Mouse (Mus musculus): ENCODE data around the gene Arg1. TPM values are rescaled to one million over a fixed set of nuclear protein-coding genes. Genes with fewer than 3 reads are reported as not detected.

Arg1 gene
- total and polyA plus RNA-seq, 3 experiments: 0.26 TPM; not detected in 2

DNA sequence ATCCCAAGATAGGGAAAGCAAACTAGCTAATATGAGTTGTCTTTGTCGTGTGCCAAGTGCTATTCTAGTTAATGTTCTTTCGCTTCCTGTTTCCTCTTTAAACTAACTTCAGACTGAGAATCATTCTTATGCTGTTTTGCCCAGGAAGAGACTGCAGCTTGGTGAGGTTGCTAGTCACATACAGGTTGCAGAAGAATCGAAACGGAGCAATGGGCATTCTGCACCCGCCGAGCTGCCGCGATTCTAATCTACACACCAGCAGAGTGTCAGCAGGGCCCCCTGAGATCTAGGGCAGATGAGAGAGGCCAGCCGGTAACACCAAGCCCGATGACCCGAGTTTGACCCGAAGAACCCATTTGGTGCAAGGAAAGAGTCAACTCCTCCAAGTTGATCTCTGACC is 788 bp upstream of the Arg1 start:
- H3K27ac ChIP-seq (ENCODE audit: control insufficient read depth, low read depth, low read length): no peak overlapping the region
- no peaks in the 10 kb centered on the region for H3K27me3 ChIP-seq (ENCODE audit: control insufficient read depth in 1 of 2, insufficient read depth in 2 of 2, low read length in 2 of 2)
- no peaks in the 10 kb centered on the region for H3K79me2 ChIP-seq (ENCODE audit: control insufficient read depth, insufficient read depth, low read length, poor library complexity)
- H3K4me3 ChIP-seq (ENCODE audit: control insufficient read depth in 1 of 2, insufficient read depth in 1 of 2, low read depth in 2 of 2, low read length in 2 of 2): no peak overlapping the region
- H3K9ac ChIP-seq (ENCODE audit: control insufficient read depth, low read depth, low read length, poor library complexity, severe bottlenecking): no peak overlapping the region
- H3K36me3 ChIP-seq (ENCODE audit: control insufficient read depth in 1 of 2, insufficient read depth in 2 of 2, low read length in 2 of 2): no peaks in the 10 kb centered on the region
- no peaks in the 10 kb centered on the region for H3K4me1 ChIP-seq (ENCODE audit: control insufficient read depth in 1 of 2, insufficient read depth in 2 of 2, low read length in 2 of 2)
- TF ChIP-seq RCOR1 (IDR thresholded peaks at IDR 0.05; ENCODE audit: low read depth, low read length) (no peak), SIN3A (IDR thresholded peaks at IDR 0.05; ENCODE audit: low read length) (no peak), POLR2A (IDR thresholded peaks at IDR 0.05; ENCODE audit: control insufficient read depth in 1 of 2, insufficient read depth in 1 of 2, low read depth in 1 of 2, low read length in 2 of 2, poor library complexity in 1 of 2) (no peak), TAL1 (IDR thresholded peaks at IDR 0.05; ENCODE audit: low read length) (no peak), ZKSCAN1 (IDR thresholded peaks at IDR 0.05; ENCODE audit: low read depth, low read length) (no peak), MXI1 (IDR thresholded peaks at IDR 0.05; ENCODE audit: low read depth, low read length) (no peak), TCF12 (IDR thresholded peaks at IDR 0.05; ENCODE audit: low read depth, low read length) (no peak), CHD1 (IDR thresholded peaks at IDR 0.05; ENCODE audit: low read depth, low read length) (no peak), CHD2 (IDR thresholded peaks at IDR 0.05; ENCODE audit: low read length) (no peak), POLR2AphosphoS2 (IDR thresholded peaks at IDR 0.05; ENCODE audit: low read length) (no peak), GATA1 (IDR thresholded peaks at IDR 0.05; ENCODE audit: low read depth, low read length) (no peak), POLR2AphosphoS5 (IDR thresholded peaks at IDR 0.05; ENCODE audit: borderline replicate concordance, low read depth, low read length) (no peak), TBP (IDR thresholded peaks at IDR 0.05; ENCODE audit: low read depth, low read length) (no peak), UBTF (IDR thresholded peaks at IDR 0.05; ENCODE audit: borderline replicate concordance, insufficient read depth, low read depth, low read length) (no peak), JUND (IDR thresholded peaks at IDR 0.05; ENCODE audit: low read depth, low read length) (no peak), HCFC1 (IDR thresholded peaks at IDR 0.05; ENCODE audit: low read depth, low read length) (no peak), NELFE (IDR thresholded peaks at IDR 0.05; ENCODE audit: low read depth, low read length) (no peak)
- DNase-seq (ENCODE audit: low read depth, low spot score): no peak
- H3K9me3 ChIP-seq (replicated peaks; ENCODE audit: insufficient read depth, low read length): no peaks in the 10 kb centered on the region

GRCm38 (mm10) chr10:24926380-24926779 is 904 bp downstream of the Arg1 start:
- DNase-seq (ENCODE audit: low read depth, low spot score): no peak
- H3K27me3 ChIP-seq (ENCODE audit: control insufficient read depth in 1 of 2, insufficient read depth in 2 of 2, low read length in 2 of 2): no peaks in the 10 kb centered on the region
- TF ChIP-seq ELF1 (IDR thresholded peaks at IDR 0.05; ENCODE audit: low read depth, low read length) (no peak), ZC3H11A (IDR thresholded peaks at IDR 0.05; ENCODE audit: low read depth, low read length) (no peak)
- no peaks in the 10 kb centered on the region for H3K36me3 ChIP-seq (ENCODE audit: control insufficient read depth in 1 of 2, insufficient read depth in 2 of 2, low read length in 2 of 2)
- no peak overlapping the region for H3K27ac ChIP-seq (ENCODE audit: control insufficient read depth, low read depth, low read length)
- H3K4me3 ChIP-seq (ENCODE audit: control insufficient read depth in 1 of 2, insufficient read depth in 1 of 2, low read depth in 2 of 2, low read length in 2 of 2): no peak overlapping the region
- no peaks in the 10 kb centered on the region for H3K79me2 ChIP-seq (ENCODE audit: control insufficient read depth, insufficient read depth, low read length, poor library complexity)
- no peak overlapping the region for H3K9ac ChIP-seq (ENCODE audit: control insufficient read depth, low read depth, low read length, poor library complexity, severe bottlenecking)
- no peaks in the 10 kb centered on the region for H3K4me1 ChIP-seq (ENCODE audit: control insufficient read depth in 1 of 2, insufficient read depth in 2 of 2, low read length in 2 of 2)
- no peaks in the 10 kb centered on the region for H3K9me3 ChIP-seq (replicated peaks; ENCODE audit: insufficient read depth, low read length)

All from MEL (cell line).